Mouse (Mus musculus) kidney, postnatal 36 days (tissue): ENCODE results near the gene Bri3.
"Not testable (repeated sequence)": the region's sequence is repeated elsewhere in the genome, so short reads cannot be mapped to it uniquely, and the experiment has no call there.

ENCODE experiments used
- DNase-seq, 2 experiments: peaks; one replicate each; pipeline ENCODE4 v3.0.0; 2021 to 2022; ENCODE audit warnings: mixed read lengths in 2 of 2

The Bri3 gene

DNA sequence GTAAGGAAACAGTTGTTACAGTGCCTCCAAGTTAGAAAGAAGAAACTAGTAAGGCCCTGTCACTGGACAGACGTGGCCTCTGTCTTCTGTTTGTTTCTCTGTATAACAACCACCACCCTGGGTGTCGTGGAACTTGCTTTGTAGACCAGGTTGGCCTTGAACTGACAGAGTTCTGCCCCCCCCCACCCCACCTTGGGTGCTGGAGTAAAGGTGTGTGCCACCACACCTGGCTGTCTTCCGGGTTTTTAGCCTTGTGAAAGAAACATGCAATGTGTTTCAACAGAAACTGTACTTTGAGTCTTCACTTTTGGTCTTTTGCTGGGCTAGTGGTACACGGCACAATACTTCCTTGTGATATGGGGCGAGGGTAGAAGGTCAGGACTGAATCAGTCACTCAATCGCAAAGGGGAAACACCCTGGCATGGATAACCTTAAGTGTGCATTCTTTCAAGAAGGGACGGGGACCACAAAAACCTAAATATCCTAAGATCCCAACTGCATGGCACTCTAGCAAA, 51.9 kb downstream of the Bri3 start:
- no peak for DNase-seq

DNA sequence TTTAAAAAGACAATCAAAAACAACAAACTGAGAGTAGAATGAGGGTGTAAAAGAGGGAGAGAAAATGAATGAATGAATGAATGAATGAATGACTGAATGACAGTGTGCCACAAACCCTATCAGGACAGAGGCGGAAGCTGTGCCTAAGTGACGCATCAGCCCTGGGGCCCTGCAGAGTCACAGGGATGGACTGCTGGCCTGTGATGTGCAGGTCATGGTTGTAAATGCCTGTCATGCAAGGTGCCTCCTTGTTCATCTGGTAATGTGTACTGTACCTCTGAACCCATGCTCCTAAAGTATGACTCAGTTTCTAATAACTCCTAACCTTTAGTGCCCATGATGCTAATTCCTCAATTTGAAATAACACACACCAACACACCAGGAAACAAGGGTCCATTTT, 58.8 kb downstream of the Bri3 start:
- no peak for DNase-seq

DNA sequence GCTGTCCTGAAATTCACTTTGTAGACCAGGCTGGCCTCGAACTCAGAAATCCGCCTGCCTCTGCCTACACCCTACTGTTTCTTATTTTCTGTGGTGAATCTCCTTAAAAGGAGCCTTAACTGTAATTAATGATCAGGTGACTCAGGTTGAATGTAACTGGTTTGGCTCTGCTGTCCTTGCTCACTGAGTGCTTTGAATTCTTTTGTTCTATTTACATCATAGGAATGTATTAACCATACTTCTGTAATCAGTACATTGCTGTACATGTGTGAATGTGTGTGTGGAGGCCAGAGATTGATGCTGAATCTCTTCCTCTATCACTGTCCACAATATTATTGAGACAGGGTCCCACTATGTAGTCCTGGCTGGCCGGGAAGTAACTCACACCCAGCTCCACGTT, 64.7 kb downstream of the Bri3 start:
- no peak for DNase-seq

DNA sequence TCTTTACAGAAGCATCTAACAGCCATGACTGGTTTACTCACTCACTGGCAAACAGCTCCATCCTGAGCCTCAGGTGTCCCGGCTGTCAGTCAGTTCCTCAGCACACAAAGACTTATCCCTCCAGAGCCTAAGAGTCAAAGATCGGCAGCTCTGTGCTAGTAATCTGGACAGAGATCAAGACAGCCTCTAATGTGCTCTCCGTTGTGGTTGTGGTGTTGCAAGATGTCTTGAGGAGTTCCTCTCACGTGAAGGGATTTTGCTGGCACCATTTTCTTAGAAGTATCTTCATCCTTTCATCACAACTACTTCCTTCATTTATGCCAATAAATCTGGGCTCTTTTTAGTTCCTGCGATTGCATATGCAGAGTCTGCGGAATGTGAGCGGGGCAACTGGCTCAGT, 67.9 kb downstream of the Bri3 start:
- no peak for DNase-seq

GRCm38 (mm10) chr5:144313335-144313734, 69.1 kb downstream of the Bri3 start:
- no peak for DNase-seq

DNA sequence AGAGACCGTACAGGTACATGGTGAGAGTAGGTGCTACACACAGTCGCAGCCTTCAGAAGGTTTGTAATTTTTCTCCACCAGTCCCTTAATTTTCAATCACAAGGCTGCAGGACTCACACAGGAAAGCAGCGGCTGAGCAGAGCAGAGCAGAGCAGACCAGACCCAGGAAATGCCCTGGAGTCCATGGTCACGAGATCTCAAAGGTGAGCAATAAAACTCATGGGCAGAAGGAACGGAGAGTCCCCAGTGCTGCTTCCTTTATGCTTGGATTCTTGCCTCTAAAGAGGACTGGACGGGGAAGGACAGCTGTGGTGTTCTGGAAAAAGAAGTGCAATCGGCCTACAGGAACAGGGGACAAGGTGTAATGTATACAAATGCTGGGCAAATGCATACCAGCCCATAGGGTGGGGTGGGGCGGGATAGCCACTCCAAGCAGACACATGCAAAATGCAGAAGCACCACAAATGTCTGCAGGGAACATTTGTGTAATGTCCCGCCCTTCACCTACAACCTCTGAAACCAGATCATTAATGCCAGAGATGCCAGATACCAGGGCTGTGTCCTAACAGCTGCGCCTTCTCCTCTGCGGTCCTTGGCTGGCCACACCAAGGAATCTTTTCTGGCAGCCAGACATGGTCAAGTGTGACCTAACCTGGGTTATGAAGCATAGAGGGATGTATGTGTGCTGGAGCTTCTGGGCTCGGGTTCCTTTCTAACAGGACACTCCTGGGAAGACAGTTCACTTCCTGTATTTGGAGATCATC, 70.7 kb downstream of the Bri3 start:
- DNase-seq = peak; percentile 22 to 30

- DNase-seq = no peak
Observed at GRCm38 (mm10) chr5:144316442-144316841, 72.2 kb downstream of the Bri3 start.

- DNase-seq = no peak
Observed at GRCm38 (mm10) chr5:144317426-144317825, 73.2 kb downstream of the Bri3 start.

GRCm38 (mm10) chr5:144318286-144318685, 74.0 kb downstream of the Bri3 start:
- DNase-seq = no peak

GRCm38 (mm10) chr5:144321681-144322080, 77.4 kb downstream of the Bri3 start:
- peak in 1 of 2 experiments; percentile 37 for DNase-seq

DNA sequence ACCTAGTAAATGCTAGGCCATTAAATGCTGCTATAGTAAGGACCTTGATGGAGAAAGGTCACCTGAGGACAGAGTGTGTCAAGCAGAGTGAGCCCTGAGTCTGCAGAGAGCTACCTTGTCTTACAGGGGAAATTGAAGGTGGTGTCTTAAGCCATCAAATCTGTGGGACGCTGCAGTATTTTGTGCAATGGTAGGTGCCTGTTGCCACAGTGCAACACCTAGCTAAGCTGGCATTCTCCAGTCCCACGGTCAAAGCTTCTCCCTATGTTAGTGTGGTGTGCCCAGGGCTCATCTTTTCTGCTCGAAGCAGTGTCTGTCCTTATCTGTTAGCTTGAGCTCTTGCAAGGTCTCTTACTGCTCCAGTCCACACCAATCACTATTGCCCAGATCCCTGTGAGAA, 78.5 kb downstream of the Bri3 start:
- DNase-seq = no peak

DNA sequence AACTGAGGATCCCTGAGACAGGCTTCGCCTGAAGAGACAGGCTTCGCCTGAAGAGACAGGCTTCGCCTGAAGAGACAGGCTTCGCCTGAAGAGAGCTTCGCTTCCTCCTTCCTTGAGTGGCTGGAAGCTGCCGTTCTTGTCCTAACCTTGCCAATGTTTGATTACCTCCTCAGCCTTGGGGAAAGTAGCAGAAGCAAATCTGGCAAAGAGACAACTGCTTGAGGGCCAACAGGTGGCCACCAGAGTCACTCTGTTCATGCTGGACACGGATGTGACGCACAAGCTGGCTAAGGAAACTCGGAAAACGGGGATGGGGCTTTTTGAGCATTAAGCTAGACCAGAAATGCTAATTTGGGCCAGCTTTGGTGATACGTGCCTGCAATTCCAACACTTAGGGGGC, 89.8 kb downstream of the Bri3 start:
- no peak for DNase-seq

GRCm38 (mm10) chr5:144335357-144335756, 91.1 kb downstream of the Bri3 start:
- not testable (repeated sequence) for DNase-seq

DNA sequence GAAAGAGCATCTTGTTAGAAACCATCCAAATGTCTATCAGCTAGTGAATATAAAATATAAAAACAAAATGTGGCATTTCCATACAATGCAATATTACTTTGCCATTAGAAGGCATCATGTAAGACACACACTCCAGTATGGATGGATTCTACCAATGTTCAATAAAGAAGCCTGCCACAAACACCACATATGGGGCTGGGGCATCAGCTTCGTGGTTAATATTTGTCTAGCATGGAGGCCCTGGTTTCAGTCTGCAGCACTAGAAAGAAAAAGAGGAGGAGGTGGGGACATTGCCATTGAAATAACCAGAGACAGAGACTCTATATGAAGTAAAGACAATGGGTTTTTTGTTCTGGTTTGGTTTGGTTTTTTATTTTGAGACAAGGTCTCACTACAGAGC, 94.5 kb downstream of the Bri3 start:
- no peak for DNase-seq

- no peak for DNase-seq
Observed at GRCm38 (mm10) chr5:144341085-144341484, 96.8 kb downstream of the Bri3 start.

- no peak for DNase-seq
Observed at GRCm38 (mm10) chr5:144344592-144344991, 100.4 kb downstream of the Bri3 start.

GRCm38 (mm10) chr5:144351185-144351584, 106.9 kb downstream of the Bri3 start:
- DNase-seq = no peak

DNA sequence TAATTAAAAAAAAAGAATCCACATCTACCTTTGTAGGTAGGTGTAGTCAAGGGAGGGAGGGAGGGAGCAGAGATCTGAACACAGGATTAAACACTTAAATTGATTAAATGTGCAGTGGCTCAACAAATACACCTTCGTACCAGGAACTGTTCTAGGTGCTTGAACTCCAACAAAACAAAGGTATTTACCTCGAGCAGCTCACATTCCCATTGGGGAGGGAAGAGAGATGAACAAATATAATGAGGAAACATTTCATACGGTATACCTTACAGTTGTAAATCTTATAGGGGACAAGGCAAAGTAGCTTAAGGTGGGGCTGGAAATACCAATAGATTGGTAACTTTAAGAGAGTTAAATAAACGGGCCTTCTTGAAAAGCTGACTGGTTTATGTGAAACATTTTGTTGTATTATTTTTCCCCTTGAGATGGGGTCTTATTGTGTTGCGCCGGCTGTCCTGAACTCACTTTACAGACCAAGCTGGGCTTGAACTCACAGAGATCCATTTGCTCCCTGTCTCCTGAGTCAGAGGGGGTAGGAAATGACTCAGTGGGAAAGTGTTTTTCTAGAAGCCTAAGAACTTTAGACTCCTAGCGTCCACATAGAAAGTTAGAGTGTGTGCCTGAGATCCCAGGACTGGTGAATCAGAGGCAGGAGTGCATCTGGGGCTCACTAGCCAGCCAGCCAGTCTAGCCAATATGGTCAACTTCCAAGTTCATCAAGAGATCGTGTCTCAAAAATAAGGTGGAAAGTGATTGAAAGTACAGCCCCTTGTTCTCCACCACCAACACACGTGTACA, 108.2 kb downstream of the Bri3 start:
- DNase-seq = no peak

DNA sequence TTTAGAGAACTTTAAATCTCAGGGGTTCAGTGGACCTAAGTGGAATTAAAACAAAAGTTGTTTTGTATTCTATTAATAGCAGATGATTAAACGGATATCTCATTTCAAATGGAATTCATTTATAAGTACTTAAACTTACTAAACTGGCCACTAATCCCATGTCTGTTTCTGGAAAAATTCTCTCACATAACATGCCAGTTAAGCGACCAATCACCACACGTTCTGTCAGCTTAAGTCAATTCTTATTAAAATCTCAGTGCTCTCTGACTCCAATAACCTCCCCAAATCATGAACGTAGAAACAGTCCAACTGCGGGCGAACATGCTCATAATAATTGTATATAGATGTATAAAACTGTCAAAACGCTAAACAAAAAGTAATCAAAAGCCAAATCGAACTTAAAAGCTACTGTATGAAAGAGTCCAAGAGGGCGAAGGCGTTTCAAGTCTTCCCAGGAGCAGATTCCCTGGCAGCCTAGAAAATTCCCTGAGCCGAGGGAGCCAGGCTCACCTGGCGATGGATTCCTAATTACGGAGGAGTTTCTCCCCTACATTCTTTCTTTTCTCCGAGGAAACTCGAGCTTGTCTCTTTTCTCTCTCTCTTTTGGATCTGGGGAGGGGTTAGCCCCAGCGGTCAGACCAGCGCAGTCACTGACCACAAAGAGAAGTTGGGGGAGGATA, 112.7 kb downstream of the Bri3 start:
- peak in 1 of 2 experiments; percentile 23 for DNase-seq

GRCm38 (mm10) chr5:144357551-144357880, 113.3 kb downstream of the Bri3 start:
- no peak for DNase-seq

DNA sequence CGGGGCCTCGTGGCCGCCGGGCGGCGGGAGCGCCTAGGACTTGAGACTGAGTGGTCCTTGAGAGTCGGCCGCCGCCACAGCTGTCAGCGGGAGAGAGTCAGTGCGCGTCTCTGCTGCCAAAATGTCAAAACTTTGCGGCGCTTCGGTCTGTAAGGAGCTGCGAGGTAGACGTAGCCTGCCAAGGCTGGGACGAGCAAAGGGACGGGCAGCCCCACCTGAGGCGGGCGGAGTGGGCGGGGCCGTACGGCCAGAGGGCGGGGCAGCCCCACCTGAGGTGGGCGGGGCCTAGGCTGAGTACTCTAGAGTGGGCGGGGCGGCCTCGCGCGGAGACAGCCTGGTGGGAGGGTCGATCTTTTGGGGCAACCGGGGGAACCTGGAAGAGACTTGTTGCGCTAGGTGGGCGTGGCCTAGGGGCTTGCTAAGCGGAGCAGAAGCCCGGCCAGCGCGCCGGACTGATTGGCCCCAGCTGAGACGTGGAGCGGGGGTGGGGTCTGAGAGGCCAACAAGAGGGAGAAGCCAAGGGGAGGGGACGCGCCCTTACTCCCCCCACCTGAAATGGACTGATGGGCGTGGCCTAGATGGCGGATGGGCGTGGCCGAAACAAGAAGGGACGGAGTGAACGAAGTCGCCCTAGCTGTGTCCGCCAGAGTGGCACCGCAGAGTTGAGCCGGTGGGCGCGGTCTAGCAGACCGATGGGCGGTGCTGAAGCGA, 113.8 kb downstream of the Bri3 start, which contains the start of gene Baiap2l1:
Gene Baiap2l1, minus strand, starts transcription at position 232 of the 711 bp plus-strand sequence.
- peak; percentile 99 for DNase-seq

- no peak for DNase-seq
Observed at GRCm38 (mm10) chr5:144358592-144358917, 114.3 kb downstream of the Bri3 start.

- peak; percentile 35 to 55 for DNase-seq
Observed at GRCm38 (mm10) chr5:144359886-144360285, 115.6 kb downstream of the Bri3 start.
